Mouse (Mus musculus): ENCODE data around the gene Zdhhc14. TPM values are rescaled to one million over a fixed set of nuclear protein-coding genes. Genes with fewer than 3 reads are reported as not detected.

Zdhhc14 gene
- polyA plus RNA-seq, 1 experiment from 2014 or later, result 2.2 TPM

DNA sequence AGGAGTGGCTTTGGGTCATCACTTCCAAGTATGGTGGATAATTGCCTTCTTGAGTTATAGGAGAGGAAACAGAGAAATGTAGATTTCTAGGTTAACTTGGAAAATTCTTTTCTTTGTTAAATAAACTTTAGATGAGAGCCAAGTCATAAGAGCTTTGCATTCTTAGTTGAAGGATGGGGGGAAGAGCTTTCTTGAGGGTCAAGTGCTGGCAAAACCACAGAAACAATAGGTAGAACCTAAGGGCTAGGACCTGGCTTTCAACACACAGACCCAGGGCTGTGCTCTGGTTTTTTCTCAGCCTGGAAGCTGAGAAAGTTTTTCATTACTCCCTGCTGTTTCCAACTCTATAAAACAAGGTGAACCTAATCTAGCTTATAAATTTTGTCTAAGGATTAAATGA lies 196.3 kb downstream of the Zdhhc14 start:
- Histone ChIP-seq H3K4me3 (ENCODE audit: low read depth, low read length) (no peak overlapping the region), H3K27ac (replicated peaks) (no peak overlapping the region), H3K4me2 (replicated peaks; ENCODE audit: low read depth) (no peak overlapping the region), H3K4me1 (replicated peaks; ENCODE audit: control insufficient read depth, insufficient read depth) (no peaks in the 10 kb centered on the region), H3K9ac (ENCODE audit: low read length) (no peak overlapping the region), H3K27me3 (ENCODE audit: control insufficient read depth, insufficient read depth, low read length) (no peaks in the 10 kb centered on the region), H3K36me3 (ENCODE audit: control insufficient read depth, insufficient read depth, low read length) (no peaks in the 10 kb centered on the region), H3K9me3 (ENCODE audit: control insufficient read depth, low read length) (no peaks in the 10 kb centered on the region)
- no peak for ATAC-seq (ENCODE audit: low FRiP score, low TSS enrichment)
- no peak for DNase-seq (ENCODE audit: low spot score)
- TF ChIP-seq EP300 (optimal IDR thresholded peaks at IDR 0.05) (no peak), CTCF (IDR thresholded peaks at IDR 0.05; ENCODE audit: low read depth) (no peak)

DNA sequence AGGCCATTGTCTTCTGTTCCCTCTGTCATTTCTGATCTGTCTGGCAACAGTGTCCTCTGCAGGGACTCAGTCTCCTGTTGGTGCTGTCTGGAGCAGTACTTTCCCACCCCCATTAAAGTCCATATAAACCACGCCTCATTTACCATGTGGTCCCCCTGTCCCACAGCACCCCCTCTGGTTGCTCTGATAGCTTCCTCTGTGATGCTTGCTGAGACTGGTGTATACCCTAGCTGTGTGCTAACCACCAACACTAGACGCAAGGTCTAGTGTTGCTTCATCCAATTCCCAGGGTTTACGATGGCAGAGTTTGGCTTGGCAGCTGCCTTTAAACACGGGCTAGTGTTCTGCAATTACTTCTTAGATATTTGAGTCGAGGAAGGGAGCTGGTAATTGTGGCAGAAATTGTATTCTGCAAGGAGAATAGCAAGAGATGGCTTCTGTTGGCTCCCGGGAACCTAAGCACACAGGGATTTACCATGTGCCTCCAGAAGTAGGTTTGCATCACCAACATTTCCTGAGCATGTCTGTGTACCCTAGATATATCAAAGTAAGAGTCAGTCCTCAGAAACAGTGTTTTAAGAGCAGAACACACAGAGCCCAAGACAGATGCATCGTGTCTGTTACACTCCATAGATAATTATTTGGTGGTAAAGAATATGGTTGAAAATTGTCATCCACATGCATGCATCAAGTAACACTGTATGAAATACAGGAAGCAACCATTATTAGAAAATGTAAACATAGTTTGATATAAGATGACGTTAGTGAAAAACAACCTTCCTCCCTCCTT lies 198.6 kb downstream of the Zdhhc14 start:
- H3K36me3 ChIP-seq (ENCODE audit: control insufficient read depth, insufficient read depth, low read length), result no peaks in the 10 kb centered on the region
- H3K4me3 ChIP-seq (ENCODE audit: low read depth, low read length), result no peak overlapping the region
- H3K27me3 ChIP-seq (ENCODE audit: control insufficient read depth, insufficient read depth, low read length), result no peaks in the 10 kb centered on the region
- TF ChIP-seq CTCF (IDR thresholded peaks at IDR 0.05; ENCODE audit: low read depth) (peak; percentile 42), EP300 (optimal IDR thresholded peaks at IDR 0.05) (no peak)
- no peak overlapping the region for H3K9ac ChIP-seq (ENCODE audit: low read length)
- H3K4me2 ChIP-seq (replicated peaks; ENCODE audit: low read depth), result no peak overlapping the region
- DNase-seq (ENCODE audit: low spot score) (no peak), ATAC-seq (ENCODE audit: low FRiP score, low TSS enrichment) (no peak)
- H3K4me1 ChIP-seq (replicated peaks; ENCODE audit: control insufficient read depth, insufficient read depth), result no peaks in the 10 kb centered on the region
- 85% methylated on average over 8 of the region's 8 CpGs for WGBS
- no peak overlapping the region for H3K27ac ChIP-seq (replicated peaks)
- no peaks in the 10 kb centered on the region for H3K9me3 ChIP-seq (ENCODE audit: control insufficient read depth, low read length)

- DNase-seq (ENCODE audit: low spot score), result no peak
- Histone ChIP-seq H3K27me3 (ENCODE audit: control insufficient read depth, insufficient read depth, low read length) (no peaks in the 10 kb centered on the region), H3K9ac (ENCODE audit: low read length) (no peak overlapping the region), H3K4me1 (replicated peaks; ENCODE audit: control insufficient read depth, insufficient read depth) (no peaks in the 10 kb centered on the region), H3K36me3 (ENCODE audit: control insufficient read depth, insufficient read depth, low read length) (no peaks in the 10 kb centered on the region), H3K27ac (replicated peaks) (no peak overlapping the region), H3K9me3 (ENCODE audit: control insufficient read depth, low read length) (no peaks in the 10 kb centered on the region), H3K4me2 (replicated peaks; ENCODE audit: low read depth) (no peak overlapping the region), H3K4me3 (ENCODE audit: low read depth, low read length) (no peak overlapping the region)
- TF ChIP-seq CTCF (IDR thresholded peaks at IDR 0.05; ENCODE audit: low read depth), result no peak
- no peak for TF ChIP-seq EP300 (optimal IDR thresholded peaks at IDR 0.05)
- ATAC-seq (ENCODE audit: low FRiP score, low TSS enrichment), result no peak
- 54% methylated on average over 3 of the region's 3 CpGs for WGBS
Measured at GRCm38 (mm10) chr17:5692661-5693060, 200.3 kb downstream of the Zdhhc14 start.

- ATAC-seq (ENCODE audit: low FRiP score, low TSS enrichment) (peak; percentile 26; the same call in 1 of the 2 replicates), DNase-seq (ENCODE audit: low spot score) (no peak)
- Histone ChIP-seq H3K27me3 (ENCODE audit: control insufficient read depth, insufficient read depth, low read length) (no peaks in the 10 kb centered on the region), H3K4me3 (ENCODE audit: low read depth, low read length) (no peak overlapping the region), H3K36me3 (ENCODE audit: control insufficient read depth, insufficient read depth, low read length) (no peaks in the 10 kb centered on the region), H3K4me1 (replicated peaks; ENCODE audit: control insufficient read depth, insufficient read depth) (no peaks in the 10 kb centered on the region), H3K27ac (replicated peaks) (no peak overlapping the region), H3K9ac (ENCODE audit: low read length) (no peak overlapping the region), H3K4me2 (replicated peaks; ENCODE audit: low read depth) (no peak overlapping the region), H3K9me3 (ENCODE audit: control insufficient read depth, low read length) (no peaks in the 10 kb centered on the region)
- TF ChIP-seq CTCF (IDR thresholded peaks at IDR 0.05; ENCODE audit: low read depth) (no peak), EP300 (optimal IDR thresholded peaks at IDR 0.05) (no peak)
- WGBS, result 38% methylated on average over 7 of the region's 7 CpGs
Measured at GRCm38 (mm10) chr17:5693256-5693655, 200.9 kb downstream of the Zdhhc14 start.

DNA sequence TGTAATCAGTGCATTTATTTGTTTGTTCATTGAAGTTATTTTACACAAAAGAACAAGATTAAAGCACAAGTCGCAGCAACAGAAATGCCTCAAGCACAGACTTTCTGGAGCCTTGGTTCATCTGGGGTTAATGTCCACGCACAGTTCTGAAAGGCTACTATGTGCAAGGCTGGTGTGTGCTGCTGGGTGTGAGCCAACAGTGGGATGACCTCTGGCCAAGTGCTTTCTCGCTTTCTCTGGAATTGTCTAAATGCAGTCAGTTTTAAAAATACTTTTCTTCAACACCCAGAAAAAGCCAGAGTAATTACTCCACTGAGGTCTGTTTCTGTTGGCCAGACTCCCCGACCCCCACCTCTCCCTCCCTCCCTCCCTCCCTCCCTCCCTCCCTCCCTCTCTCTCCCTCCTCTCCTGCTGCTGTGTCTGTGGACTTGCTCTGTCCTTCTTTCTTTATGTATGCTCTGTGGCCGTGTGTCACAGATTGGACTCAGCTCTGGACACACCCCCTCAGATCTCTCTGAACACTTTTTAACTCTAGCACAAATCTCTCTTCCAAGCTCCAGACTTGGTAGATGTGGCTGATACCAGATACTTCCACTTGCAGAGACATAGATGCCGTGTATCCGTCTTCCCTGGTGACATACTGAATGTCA lies 206.2 kb downstream of the Zdhhc14 start:
- ATAC-seq (ENCODE audit: low FRiP score, low TSS enrichment) (peak; percentile 51; the same call in 1 of the 2 replicates), DNase-seq (ENCODE audit: low spot score) (peak; percentile 34)
- no peaks in the 10 kb centered on the region for H3K9me3 ChIP-seq (ENCODE audit: control insufficient read depth, low read length)
- TF ChIP-seq CTCF (IDR thresholded peaks at IDR 0.05; ENCODE audit: low read depth) (no peak), EP300 (optimal IDR thresholded peaks at IDR 0.05) (no peak)
- no peak overlapping the region for H3K27ac ChIP-seq (replicated peaks)
- no peak overlapping the region for H3K4me2 ChIP-seq (replicated peaks; ENCODE audit: low read depth)
- no peaks in the 10 kb centered on the region for H3K36me3 ChIP-seq (ENCODE audit: control insufficient read depth, insufficient read depth, low read length)
- H3K27me3 ChIP-seq (ENCODE audit: control insufficient read depth, insufficient read depth, low read length), result no peaks in the 10 kb centered on the region
- WGBS, result 42% methylated on average over 6 of the region's 7 CpGs
- no peak overlapping the region for H3K4me3 ChIP-seq (ENCODE audit: low read depth, low read length)
- no peak overlapping the region for H3K9ac ChIP-seq (ENCODE audit: low read length)
- H3K4me1 ChIP-seq (replicated peaks; ENCODE audit: control insufficient read depth, insufficient read depth), result no peaks in the 10 kb centered on the region
